Mouse (Mus musculus) testis, adult 2 months (tissue): ENCODE results near the gene Trim67.

ENCODE experiments used
- CTCF ChIP-seq: fragments of 200-500 bp; IDR thresholded peaks from 2 replicates; pipeline ENCODE4 v1.5.1; 2012; ENCODE audit warnings: low read depth, mild to moderate bottlenecking, inconsistent platforms, low read length, moderate library complexity; ENCODE audit not compliant: control insufficient read depth, insufficient read depth, insufficient replicate concordance
- POLR2A ChIP-seq: fragments of 200-500 bp; IDR thresholded peaks from 2 replicates; pipeline ENCODE4 v1.6.1; 2012; ENCODE audit warnings: low read depth, mild to moderate bottlenecking, inconsistent platforms, low read length, moderate library complexity; ENCODE audit not compliant: control insufficient read depth

- TF ChIP-seq CTCF, result no peak
- no peak for TF ChIP-seq POLR2A
Observed at GRCm38 (mm10) chr8:124794486-124794780, 1.5 kb downstream of the Trim67 start.
